Mouse (Mus musculus) E14TG2a.4 (cell line): Measurements from ENCODE around the gene Matn1.

Source experiments
- H3K27me3 ChIP-seq: 2 replicates; pipeline ENCODE4 v1.6.1; 2014; ENCODE audit warnings: low read length, control low read depth; ENCODE audit not compliant: insufficient read depth
- H3K36me3 ChIP-seq: 2 replicates; pipeline ENCODE4 v1.6.1; 2014; ENCODE audit warnings: low read length, control low read depth; ENCODE audit not compliant: insufficient read depth
- H3K4me1 ChIP-seq: replicated peaks from 2 replicates; pipeline ENCODE4 v1.6.1; 2014; ENCODE audit warnings: low read depth, low read length, control low read depth
- H3K4me3 ChIP-seq: replicated peaks from 2 replicates; pipeline ENCODE4 v1.5.1; 2014; ENCODE audit warnings: mild to moderate bottlenecking, low read length
- H3K9me3 ChIP-seq: 2 replicates; pipeline ENCODE4 v1.6.1; 2014; ENCODE audit warnings: low read length, control low read depth
- CTCF ChIP-seq: conservative IDR thresholded peaks from 2 replicates; pipeline ENCODE4 v1.5.1; 2014; ENCODE audit warnings: low read length
- NANOG ChIP-seq: IDR thresholded peaks from 2 replicates; pipeline ENCODE4 v1.6.1; 2014; ENCODE audit warnings: borderline replicate concordance, low read length, mixed read lengths
- POU5F1 ChIP-seq: IDR thresholded peaks from 2 replicates; pipeline ENCODE4 v1.6.1; 2014; ENCODE audit warnings: low read length, borderline replicate concordance

Gene Matn1

DNA sequence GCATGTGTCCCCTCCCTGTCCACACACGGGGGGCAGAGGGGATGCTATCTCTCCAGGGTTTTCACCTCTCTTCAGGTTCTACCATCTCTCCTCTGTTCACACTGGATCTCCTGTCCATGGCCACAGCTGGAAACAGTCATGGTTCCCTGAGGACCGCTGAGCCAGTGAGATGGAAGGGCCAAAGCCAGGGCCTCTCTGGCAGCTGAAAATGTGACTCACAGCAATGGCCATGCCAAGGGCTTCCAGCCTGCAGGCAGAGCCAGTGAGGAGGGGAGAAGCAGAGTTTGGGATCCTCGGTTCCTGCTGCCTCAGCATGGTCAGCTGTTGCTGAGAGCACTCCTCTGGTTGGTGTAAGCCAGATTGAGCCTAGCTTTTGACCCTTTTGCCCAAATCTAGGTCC is 34.8 kb downstream of the Matn1 start:
- no peaks in the 10 kb centered on the region for H3K36me3 ChIP-seq
- TF ChIP-seq POU5F1 (no peak), CTCF (no peak), NANOG (no peak)
- H3K4me1 ChIP-seq: peaks cover 19% of the 10 kb centered on the region
- peaks cover 12% of the 10 kb centered on the region; the same call in 1 of the 2 replicates for H3K27me3 ChIP-seq
- H3K9me3 ChIP-seq: no peaks in the 10 kb centered on the region
- no peak overlapping the region for H3K4me3 ChIP-seq

DNA sequence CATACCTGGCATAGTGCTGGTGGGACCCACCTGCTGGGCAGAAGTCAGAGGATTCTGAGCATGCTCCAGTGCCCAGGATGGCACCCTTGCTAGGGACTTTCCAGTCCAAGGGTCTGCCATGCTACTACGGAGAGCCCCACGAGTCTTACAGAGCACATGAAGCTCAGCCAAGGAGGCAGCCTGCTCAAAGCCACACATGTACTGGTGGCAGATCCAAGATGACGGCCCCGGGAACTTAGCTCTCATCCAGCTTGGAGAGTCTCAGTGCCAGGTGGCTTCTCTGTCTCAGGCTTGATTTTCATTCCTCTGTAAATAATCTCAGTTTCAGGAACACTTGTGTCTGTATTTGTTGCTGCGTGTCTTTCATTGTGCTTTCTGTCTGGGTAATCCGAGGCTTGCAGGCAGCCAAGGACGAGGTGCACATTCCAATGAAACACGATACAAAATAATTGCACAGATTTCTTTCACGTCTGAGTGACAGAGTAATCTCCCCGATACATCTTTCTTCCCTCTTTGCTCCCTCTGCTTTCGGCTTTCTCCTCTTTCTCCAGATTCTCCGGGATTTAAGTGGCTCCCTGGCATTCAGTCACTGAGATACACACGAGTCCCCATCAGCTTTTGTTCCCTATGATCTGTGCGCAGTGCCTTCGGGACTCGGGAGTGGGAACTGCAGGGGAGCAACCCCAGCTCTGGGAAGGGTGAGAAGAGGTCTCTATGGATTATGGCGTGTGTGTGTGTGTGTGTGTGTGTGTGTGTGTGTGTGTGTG is 40.4 kb downstream of the Matn1 start:
- H3K27me3 ChIP-seq: 0 out of 2 replicates have a peak, but pooled peaks cover under 1% of the 10 kb centered on the region
- no peaks in the 10 kb centered on the region for H3K36me3 ChIP-seq

DNA sequence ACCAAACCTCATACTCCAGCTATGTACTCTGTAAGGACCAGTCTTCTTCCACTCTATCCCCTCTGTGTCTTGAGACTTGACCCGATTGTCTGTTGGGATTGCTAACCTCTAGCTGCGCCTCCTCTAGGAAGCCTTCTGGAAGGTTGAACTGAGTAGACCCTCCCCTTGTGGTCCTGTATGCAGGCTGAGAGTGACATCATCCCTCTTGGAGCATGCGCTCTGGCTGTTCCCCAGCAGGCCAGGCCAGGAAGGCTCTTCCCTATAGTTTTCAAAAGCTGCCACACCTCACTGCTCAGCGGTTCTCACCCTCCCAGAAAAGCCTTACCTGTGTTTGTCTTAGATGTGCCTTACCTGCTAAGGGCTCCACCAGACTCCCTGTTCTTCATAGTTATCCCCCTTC is 42.9 kb downstream of the Matn1 start:
- no peaks in the 10 kb centered on the region for H3K36me3 ChIP-seq
- H3K4me1 ChIP-seq: peaks cover 32% of the 10 kb centered on the region
- TF ChIP-seq POU5F1: no peak
- TF ChIP-seq NANOG: no peak
- TF ChIP-seq CTCF: no peak
- H3K9me3 ChIP-seq: peaks cover 3% of the 10 kb centered on the region; the same call in 1 of the 2 replicates
- H3K27me3 ChIP-seq: no peaks in the 10 kb centered on the region
- H3K4me3 ChIP-seq: no peak overlapping the region

More for the DNA sequence above, 40.4 kb downstream of the Matn1 start:
- TF ChIP-seq NANOG (no peak), POU5F1 (no peak), CTCF (no peak)
- Histone ChIP-seq H3K4me1 (peaks cover 39% of the 10 kb centered on the region), H3K4me3 (no peak overlapping the region), H3K9me3 (no peaks in the 10 kb centered on the region)

DNA sequence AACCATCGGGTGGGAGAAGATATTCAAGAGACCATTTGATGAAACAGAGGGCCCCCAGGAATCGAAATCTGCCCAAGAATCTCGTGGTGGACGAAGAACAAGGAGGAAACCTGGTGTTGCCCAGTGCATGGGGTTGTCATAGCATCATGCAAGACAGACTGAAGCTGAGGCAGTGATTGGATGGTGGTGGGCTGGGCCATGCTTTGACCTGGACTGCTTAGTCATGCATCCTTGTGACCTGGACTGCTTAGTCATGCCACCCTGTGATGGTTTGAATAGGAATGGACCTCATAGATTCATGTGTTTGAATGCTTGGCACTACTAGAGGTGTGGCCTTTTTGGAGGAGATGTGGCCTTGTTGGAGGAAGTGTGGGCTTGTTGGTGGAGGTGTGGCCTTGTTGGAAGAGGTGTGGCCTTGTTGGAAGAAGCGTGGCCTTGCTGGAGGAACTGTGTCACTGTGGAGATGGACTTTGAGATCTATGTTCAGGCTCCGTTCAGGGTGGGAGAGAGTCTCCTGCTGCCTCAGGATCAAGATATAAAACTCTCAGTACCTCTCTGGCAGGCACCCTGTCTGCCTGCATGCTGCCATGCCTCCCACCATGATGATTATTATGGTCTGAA is 44.1 kb downstream of the Matn1 start:
- no peaks in the 10 kb centered on the region for H3K27me3 ChIP-seq
- H3K9me3 ChIP-seq: peaks cover 3% of the 10 kb centered on the region; the same call in 1 of the 2 replicates
- H3K4me1 ChIP-seq: peaks cover 30% of the 10 kb centered on the region
- no peak overlapping the region for H3K4me3 ChIP-seq
- no peaks in the 10 kb centered on the region for H3K36me3 ChIP-seq
- TF ChIP-seq CTCF (no peak), POU5F1 (no peak), NANOG (no peak)

DNA sequence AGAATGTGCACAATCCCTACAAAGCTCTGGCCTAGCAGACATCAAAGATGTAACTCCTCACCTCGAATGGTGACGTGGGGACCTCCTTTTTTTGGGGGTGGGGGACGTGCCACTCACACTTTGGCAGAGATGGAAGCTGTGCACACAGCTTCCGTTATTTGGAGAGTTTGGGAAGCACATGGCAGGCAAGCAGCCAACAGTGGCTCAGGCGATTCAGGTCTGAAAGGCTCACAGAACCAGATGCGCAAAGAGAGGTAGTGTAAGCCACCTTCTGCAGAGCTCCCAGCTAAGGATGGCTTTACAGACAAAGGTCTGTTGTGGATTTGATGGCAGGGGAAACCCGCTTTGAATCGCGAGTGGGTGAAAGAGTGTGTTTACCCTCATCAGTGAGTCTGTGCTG is 45.0 kb downstream of the Matn1 start:
- no peaks in the 10 kb centered on the region for H3K36me3 ChIP-seq
- H3K4me3 ChIP-seq: no peak overlapping the region
- no peaks in the 10 kb centered on the region for H3K27me3 ChIP-seq
- peaks cover 3% of the 10 kb centered on the region; the same call in 1 of the 2 replicates for H3K9me3 ChIP-seq
- TF ChIP-seq NANOG (no peak), POU5F1 (no peak), CTCF (no peak)
- peaks cover 30% of the 10 kb centered on the region for H3K4me1 ChIP-seq

DNA sequence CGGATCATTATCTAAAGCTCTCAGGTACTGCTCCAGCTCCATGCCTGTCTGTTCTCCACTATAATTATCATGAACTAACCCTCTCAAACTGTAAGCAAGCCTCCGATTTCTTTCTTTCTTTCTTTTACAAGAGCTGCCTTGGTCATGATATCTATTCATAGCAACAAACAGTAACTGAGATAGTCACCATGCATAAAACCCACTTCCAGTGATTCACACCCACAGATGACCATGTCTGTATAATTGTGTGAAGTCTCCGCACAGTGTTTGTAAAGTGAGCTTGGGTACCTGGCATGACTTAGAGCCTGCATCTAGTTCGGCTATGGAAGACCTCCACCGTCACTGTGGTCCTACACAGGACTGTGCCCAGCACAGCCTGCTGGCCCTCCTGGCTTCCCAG is 46.8 kb downstream of the Matn1 start:
- TF ChIP-seq CTCF (no peak), NANOG (no peak), POU5F1 (no peak)
- peaks cover 11% of the 10 kb centered on the region for H3K9me3 ChIP-seq
- H3K4me1 ChIP-seq: peaks cover 30% of the 10 kb centered on the region
- H3K27me3 ChIP-seq: 0 out of 2 replicates have a peak, but pooled peaks cover 3% of the 10 kb centered on the region
- H3K36me3 ChIP-seq: no peaks in the 10 kb centered on the region
- no peak overlapping the region for H3K4me3 ChIP-seq

DNA sequence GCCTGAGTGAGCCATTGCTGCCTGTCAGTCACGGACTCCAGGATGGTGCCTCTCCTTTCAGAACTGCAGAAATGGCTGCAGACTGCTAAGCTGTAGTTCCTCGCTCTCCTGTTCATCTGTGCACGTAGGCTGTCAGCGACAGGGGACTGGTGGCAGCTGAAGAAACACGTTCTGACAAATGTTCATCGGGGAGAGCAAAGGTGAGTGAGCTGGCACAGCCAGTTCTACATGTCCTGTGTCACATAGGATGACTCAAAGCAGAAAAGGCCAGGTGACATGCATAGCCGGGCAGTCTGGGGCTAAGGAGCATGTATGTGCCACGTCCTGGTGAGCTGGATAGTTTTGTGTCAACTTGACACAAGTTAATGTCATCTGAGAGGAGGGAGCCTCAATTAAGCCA is 50.4 kb downstream of the Matn1 start:
- Histone ChIP-seq H3K36me3 (no peaks in the 10 kb centered on the region), H3K4me3 (no peak overlapping the region)
- TF ChIP-seq NANOG: no peak

DNA sequence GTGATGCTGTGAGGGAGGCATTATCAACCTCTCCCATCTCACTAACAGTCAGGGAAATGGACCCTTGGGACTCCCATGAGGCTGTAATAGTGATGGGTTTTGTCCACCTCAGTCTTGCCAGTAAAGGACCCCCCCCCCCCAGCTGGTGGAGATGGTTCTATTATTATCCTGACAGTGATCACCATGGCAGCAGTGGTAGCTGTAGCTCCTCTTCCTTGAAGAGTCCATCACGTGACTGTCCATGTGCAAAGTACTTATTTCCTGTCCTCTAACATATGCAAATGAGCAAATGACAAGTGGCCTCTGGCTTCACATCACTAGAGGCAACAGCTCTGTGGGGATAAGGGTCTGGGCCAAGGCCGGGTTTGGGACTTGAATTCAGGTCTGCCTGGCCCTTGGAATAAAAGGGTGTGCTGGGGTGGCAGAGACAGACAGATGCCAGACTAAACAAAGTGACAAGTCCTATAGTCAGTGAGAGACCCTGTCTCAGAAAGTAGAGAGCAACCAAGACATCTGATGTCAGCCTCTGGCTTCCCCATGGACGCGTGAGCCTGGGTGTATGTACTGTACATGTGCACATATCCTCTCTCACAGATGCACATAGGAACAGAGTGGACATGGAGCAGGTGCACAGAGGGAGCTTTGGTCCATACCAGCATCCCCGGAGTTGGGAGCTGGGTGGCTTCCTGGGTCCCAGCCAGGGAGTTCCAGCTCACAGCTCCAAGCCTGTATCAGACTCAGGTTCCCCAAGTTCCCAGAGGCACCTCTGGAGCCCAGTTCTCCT is 55.8 kb downstream of the Matn1 start:
- no peaks in the 10 kb centered on the region for H3K36me3 ChIP-seq
- H3K27me3 ChIP-seq: 0 out of 2 replicates have a peak, but pooled peaks cover 3% of the 10 kb centered on the region
- H3K9me3 ChIP-seq: peaks cover 11% of the 10 kb centered on the region
- TF ChIP-seq CTCF (no peak), POU5F1 (no peak), NANOG (no peak)
- no peak overlapping the region for H3K4me3 ChIP-seq
- H3K4me1 ChIP-seq: peaks cover 44% of the 10 kb centered on the region

More for the DNA sequence above, 50.4 kb downstream of the Matn1 start:
- H3K9me3 ChIP-seq: peaks cover 11% of the 10 kb centered on the region
- H3K4me1 ChIP-seq: peaks cover 18% of the 10 kb centered on the region
- H3K27me3 ChIP-seq: 0 out of 2 replicates have a peak, but pooled peaks cover 3% of the 10 kb centered on the region
